Mouse (Mus musculus): ENCODE measurements at regions not wholly inside any gene's neighbourhood (a gene's known extent, or its start where the extent isn't known, plus 50 kb on each side); places are given as distances from the start of the nearest gene placed in this dataset.
A peak's percentile ranks its signal among the peaks of the same experiment; 100 is the strongest.
"Not testable (repeated sequence)": the region's sequence is repeated elsewhere in the genome, so short reads cannot be mapped to it uniquely, and the experiment has no call there.

DNA sequence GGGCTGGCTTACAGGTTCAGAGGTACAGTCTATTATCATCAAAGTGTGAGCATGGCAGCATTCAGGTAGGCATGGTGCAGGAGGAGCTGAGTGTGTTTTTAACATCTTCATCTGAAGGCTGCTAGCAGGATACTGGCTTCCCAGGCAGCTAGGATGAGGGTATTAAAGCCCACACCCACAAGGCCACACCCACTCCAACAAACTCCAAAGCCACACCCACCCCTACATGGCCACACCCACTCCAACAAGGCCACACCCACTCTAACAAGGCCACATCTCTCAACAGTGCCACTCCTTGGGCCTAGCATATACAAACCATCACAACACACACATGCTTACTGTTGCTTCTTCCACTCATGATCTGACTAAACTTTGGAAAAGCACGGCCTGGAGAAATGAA is 172.5 kb downstream of the Msrb3 start:
- no peak for DNase-seq (ENCODE audit: low spot score in 2 of 2)

DNA sequence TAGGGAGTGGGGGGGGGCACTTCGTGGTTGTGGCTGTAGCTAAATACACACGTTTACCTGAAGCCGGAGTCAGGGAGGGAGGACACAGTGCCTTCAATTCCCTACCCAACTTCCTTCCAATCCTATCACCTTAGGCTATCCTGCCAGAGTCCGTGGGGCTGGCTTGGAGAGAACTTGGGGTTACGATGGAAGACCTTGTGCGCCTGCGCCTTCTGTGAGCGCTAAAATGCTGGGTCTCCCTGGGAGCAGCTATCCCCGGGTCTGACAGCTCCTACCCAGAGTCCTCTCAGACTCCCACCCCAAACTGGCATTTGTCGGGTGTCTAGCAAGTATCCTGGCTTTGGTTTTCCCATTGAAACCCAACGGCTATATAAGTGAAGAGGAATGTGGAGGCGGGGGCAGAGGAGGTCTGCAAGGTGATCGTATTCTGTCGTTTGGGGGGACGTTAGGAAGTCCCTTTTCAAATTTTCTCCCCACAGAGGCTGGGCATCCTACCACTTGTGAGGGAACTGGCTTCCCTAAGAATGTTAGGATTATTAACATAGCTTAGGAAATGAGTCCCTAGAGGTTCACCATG is 176.9 kb downstream of the Msrb3 start:
- no peak for DNase-seq (ENCODE audit: low spot score in 2 of 2)

DNA sequence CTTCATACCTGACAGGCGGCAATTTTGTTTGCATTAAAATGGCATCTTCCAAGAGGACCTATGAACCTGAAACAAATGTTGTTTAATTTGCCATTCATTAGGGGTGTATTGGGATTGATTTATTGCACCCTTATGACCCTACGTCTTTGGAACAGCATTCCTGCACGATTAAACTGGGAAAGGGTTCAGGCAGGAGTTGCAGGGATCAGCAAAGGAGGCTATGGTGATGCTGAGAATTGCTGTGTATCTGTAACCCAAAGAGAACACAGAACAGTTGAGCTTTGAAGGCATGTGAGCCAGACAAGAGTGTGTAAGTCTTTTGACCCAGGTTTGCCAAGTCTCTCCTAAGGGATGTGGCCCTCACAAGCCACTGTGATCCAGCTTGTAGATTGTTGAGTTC is 177.9 kb downstream of the Msrb3 start:
- no peak for DNase-seq (ENCODE audit: low spot score in 2 of 2)

- no peak for DNase-seq (ENCODE audit: low spot score in 2 of 2)
Measured at GRCm38 (mm10) chr10:120720061-120720460, 178.8 kb downstream of the Msrb3 start.

DNA sequence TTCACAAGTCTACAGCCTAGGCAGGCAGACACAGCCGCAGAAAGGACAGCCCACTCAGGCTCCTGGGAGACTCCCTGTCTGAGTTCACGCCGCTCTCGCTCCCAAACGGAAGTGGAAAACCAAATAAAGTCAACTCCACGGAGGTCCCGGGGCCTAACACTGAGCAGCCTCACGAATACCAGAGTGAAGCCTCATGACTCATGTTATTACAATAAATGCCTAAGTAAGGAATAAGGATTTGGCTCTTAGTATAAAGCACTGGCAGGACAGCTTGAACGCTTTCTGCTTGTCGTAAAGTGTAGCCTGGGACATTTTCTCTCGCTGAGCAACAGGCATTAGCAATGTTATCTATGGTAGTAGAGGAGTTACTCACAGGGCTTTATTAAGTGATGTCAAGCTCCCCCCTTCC is 181.7 kb downstream of the Msrb3 start:
- DNase-seq (ENCODE audit: low spot score in 2 of 2) = no peak

DNA sequence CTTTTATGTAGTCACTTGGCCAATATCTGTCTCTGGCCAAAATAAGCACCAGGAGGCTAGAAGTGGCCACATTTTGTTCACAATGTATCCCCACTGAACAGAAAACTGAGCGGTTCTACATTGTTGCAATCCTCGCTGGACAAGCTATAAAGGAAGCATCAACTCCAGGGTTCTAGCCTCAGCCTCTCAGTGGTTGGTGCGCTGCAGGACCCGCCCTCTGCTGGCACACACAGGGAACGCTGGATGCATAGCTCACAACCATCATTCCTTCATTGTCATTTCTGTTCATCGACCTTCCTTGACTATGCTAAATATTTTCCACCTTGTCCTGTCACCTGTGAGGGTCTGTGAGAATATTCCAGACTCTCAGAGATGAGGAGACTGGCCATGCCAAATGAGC is 182.5 kb downstream of the Msrb3 start:
- DNase-seq (ENCODE audit: low spot score in 2 of 2) = no peak

DNA sequence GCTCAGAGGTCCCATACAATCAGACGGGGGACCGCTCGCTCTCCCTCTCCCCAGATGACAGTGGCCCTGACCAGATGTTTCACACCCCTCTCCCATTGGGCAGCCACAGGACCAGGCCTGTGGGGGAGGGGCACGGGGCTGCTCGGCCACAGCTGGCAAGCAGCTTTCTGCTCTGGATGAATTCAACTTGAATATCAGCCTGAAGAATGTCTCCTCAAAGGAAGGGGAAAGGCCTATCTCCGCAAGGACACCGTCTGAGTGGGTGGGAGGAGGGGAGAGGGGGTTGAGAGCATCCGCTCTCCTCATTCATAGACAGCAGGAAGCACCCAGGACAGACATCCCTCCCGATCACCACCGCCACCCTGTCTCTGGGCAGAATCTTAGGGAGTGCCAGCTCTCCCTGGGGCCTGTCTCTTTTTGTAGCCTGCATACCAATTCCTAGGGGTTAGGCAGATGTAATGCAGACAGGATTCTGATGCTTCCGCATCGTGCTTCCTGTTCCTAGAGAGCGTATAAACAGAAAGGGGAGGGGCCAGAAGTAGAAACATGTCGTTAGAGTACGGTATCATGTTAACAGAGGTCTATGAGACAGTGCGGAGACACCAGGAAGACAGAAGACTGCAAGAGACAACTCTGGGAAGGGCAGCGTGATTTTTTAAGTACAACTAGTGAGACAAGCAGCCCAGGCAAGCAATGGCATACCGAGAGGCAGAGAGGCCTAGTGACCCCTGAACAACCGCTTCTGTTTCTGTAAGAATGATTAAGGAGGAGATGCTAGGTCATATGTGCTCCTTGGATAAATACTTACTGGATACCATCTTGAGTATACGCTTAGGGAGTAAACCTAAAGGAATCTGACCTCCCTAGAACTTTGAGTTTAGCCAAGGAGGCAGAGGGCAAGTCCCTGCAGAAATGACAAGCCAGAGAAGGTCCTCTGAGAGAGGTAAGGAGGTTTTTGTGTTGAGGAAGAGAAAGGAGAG is 190.8 kb downstream of the Msrb3 start:
- no peak for DNase-seq (ENCODE audit: low spot score in 2 of 2)

DNA sequence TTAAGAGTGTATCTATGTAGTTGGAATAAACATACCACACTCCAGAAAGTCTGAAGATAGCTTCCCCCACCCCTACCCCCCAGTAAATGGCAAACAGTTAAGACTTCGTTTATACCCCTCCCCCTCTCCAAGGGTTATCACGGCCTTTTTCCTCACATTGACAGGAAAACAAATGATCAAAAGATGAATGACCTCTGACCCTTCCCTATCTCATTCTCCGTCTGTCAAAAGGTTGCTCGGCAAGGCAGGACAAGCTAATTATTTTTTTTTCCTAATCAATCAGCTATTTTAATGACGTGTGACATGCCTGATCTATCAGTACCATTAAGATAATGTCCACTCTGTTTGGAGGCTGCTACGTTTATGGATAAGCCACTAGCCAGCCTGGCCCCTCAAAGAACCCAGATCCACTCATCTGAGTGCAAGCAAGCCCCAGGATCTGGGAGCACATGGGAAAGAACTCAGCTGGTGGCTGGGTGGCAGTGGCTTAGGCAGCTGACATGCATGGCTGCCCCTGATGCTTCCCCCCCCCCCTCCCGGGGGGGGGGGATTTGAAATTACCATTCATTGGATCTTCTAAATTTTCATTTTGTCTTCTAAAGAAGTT is 192.1 kb downstream of the Msrb3 start:
- DNase-seq (ENCODE audit: low spot score in 2 of 2) = no peak

GRCm38 (mm10) chr10:120701833-120702232 is 197.1 kb downstream of the Msrb3 start:
- DNase-seq (ENCODE audit: low spot score in 2 of 2) = peak; percentile 72 to 78

DNA sequence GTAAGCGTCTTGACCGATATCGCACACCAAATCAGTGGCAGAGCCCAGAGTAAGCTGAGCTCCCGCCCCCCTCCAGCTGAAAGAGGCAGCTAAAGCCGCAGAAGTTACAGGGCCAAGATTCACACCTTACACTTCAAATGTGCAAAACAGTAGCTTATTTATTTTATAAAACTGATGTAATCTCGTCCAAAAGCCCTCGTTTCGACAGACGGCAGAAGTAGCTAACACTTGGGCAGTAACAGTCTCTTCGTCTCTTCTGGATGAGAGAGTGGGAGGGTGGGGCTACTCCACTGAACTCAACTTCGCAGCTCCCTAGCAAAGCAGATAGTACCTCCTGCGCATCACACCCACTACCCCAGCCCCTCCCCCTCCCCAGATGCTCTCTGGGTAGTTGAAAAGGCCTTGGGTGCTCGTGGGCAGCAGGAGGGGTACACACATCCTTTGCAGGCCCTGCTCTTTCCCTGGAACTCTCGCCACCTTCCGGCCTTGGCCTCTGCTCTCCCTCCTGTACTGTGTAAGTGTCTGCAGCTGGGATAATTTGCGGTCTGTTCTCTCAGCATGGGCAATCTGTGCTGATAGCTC is 201.5 kb downstream of the Msrb3 start:
- DNase-seq (ENCODE audit: low spot score in 2 of 2) = no peak

GRCm38 (mm10) chr10:120696481-120696880 is 202.4 kb downstream of the Msrb3 start:
- no peak for DNase-seq (ENCODE audit: low spot score in 2 of 2)

- DNase-seq (ENCODE audit: low spot score in 2 of 2) = no peak
Measured at GRCm38 (mm10) chr10:120694472-120694871, 204.4 kb downstream of the Msrb3 start.

GRCm38 (mm10) chr10:120691451-120691850 is 207.4 kb downstream of the Msrb3 start:
- no peak for DNase-seq (ENCODE audit: low spot score in 2 of 2)

- no peak for DNase-seq (ENCODE audit: low spot score in 2 of 2)
Measured at GRCm38 (mm10) chr10:120686123-120686522, 209.9 kb upstream of the Hmga2 start.

DNA sequence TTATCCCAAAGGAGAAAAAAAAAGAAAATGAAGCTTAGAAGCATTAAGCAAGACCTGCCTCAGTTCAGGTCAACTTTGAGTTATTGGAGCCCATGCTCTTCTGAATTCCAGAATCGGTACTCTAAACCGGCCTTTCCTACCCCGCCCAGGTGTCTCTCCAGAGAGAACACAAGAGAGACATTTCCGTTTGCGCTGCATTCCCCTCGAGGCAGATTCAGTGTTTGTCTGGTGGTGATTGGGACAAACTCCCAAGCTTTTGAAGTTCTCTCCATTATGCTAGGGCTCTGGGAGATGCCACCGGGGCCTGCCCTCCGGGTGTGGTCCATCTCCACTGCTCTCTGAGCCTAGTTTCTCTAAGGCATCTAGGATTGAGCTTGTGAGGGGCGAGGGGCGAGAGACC is 205.8 kb upstream of the Hmga2 start:
- no peak for DNase-seq (ENCODE audit: low spot score in 2 of 2)

- no peak for DNase-seq (ENCODE audit: low spot score in 2 of 2)
Measured at GRCm38 (mm10) chr10:120679982-120680381, 203.7 kb upstream of the Hmga2 start.

GRCm38 (mm10) chr10:120678277-120678676 is 202.0 kb upstream of the Hmga2 start:
- no peak for DNase-seq (ENCODE audit: low spot score in 2 of 2)

- DNase-seq (ENCODE audit: low spot score in 2 of 2) = no peak
Measured at GRCm38 (mm10) chr10:120675369-120675768, 199.1 kb upstream of the Hmga2 start.

GRCm38 (mm10) chr10:120674321-120675045 is 198.2 kb upstream of the Hmga2 start:
- no peak for DNase-seq (ENCODE audit: low spot score in 2 of 2)

DNA sequence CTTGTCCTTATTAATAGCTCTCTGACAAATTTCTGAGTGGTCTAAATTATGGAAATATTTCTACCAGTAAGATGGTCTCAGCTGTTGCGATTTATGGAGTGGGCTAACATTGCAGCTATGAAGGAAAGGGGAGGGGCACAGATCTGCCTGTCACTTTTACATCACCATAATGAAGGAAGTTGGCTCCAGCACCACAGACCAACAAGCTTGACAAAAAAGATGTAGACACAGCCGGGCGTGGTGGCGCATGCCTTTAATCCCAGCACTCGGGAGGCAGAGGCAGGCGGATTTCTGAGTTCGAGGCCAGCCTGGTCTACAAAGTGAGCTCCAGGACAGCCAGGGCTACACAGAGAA is 191.4 kb upstream of the Hmga2 start:
- DNase-seq (ENCODE audit: low spot score in 2 of 2) = not testable (repeated sequence)

- DNase-seq (ENCODE audit: low spot score in 2 of 2) = no peak
Measured at GRCm38 (mm10) chr10:120666985-120667677, 190.9 kb upstream of the Hmga2 start.

Data from frontal cortex, postnatal 25 days (tissue).